Mouse (Mus musculus) brain, embryonic 14.5 days (tissue): ENCODE results near the gene Tst.

Source experiments
- CTCF ChIP-seq: fragments of 200-500 bp; IDR thresholded peaks from 2 replicates; pipeline ENCODE4 v1.5.1; 2012; ENCODE audit warnings: inconsistent platforms, mild to moderate bottlenecking, moderate library complexity, borderline replicate concordance; ENCODE audit not compliant: insufficient read depth, insufficient read length; ENCODE audit errors: extremely low read depth
- POLR2A ChIP-seq: fragments of 200-500 bp; IDR thresholded peaks from 2 replicates; pipeline ENCODE4 v1.6.1; 2012; ENCODE audit warnings: mild to moderate bottlenecking, inconsistent platforms, borderline replicate concordance; ENCODE audit not compliant: poor library complexity, insufficient read depth, insufficient read length, severe bottlenecking; ENCODE audit errors: extremely low read depth

DNA sequence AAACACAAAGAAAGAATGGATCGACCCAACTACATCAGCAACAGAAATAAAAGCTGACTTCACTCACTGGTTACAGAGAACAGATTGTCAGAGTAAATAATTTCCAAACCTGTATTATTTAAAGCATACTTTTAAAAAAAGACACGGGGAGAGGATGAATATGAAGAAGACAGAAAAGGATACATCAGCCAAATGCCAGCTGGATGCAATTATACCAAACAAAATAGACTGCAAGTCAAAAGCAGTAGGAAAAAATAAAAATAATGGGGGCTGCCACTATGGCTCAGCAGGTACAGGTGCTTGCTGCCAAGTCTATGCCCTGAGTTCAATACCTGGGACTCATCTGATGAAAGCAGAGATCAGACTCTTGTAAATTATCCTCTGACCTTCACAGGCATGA is 25.5 kb downstream of the Tst start:
- TF ChIP-seq POLR2A (no peak), CTCF (no peak)
